Mouse (Mus musculus): ENCODE measurements around the gene Ndufs7. TPM values are rescaled to one million over a fixed set of nuclear protein-coding genes. Genes with fewer than 3 reads are reported as not detected.
A peak's percentile ranks its signal among the peaks of the same experiment; 100 is the strongest.

Ndufs7 gene
- total and polyA plus RNA-seq, 3 experiments, result 154 to 282 (median 222) TPM

- H3K9me3 ChIP-seq (replicated peaks; ENCODE audit: low read length), result no peaks in the 10 kb centered on the region
- peak; percentile 87 for DNase-seq (ENCODE audit: extremely low read depth)
- TF ChIP-seq MAX (IDR thresholded peaks at IDR 0.05; ENCODE audit: low read length) (peak; percentile 50; the same call in 1 of the 2 replicates), GABPA (IDR thresholded peaks at IDR 0.05; ENCODE audit: insufficient replicate concordance, low read depth, low read length) (no peak), EP300 (IDR thresholded peaks at IDR 0.05; ENCODE audit: low read length) (peak; percentile 28; the same call in 1 of the 2 replicates), USF2 (conservative IDR thresholded peaks at IDR 0.05; ENCODE audit: low read depth, low read length) (no peak), MAZ (IDR thresholded peaks at IDR 0.05; ENCODE audit: low read depth, low read length) (peak; percentile 76), JUN (IDR thresholded peaks at IDR 0.05; ENCODE audit: insufficient read depth, low read depth, low read length) (no peak), MEF2A (IDR thresholded peaks at IDR 0.05; ENCODE audit: borderline replicate concordance, low read depth, low read length) (0 out of 2 replicates have a peak, but pooled peaks have one; percentile 31), POLR2AphosphoS2 (IDR thresholded peaks at IDR 0.05; ENCODE audit: low read depth, low read length) (no peak; the same call in 1 of the 2 replicates), ZMIZ1 (IDR thresholded peaks at IDR 0.05; ENCODE audit: low read depth, low read length) (peak; percentile 45; the same call in 1 of the 2 replicates), BHLHE40 (IDR thresholded peaks at IDR 0.05; ENCODE audit: low read depth, low read length) (no peak), PAX5 (IDR thresholded peaks at IDR 0.05; ENCODE audit: low read length) (no peak), IRF4 (IDR thresholded peaks at IDR 0.05; ENCODE audit: low read depth, low read length) (peak; percentile 49; the same call in 1 of the 2 replicates), NELFE (IDR thresholded peaks at IDR 0.05; ENCODE audit: low read depth, low read length) (no peak), SMC3 (IDR thresholded peaks at IDR 0.05; ENCODE audit: low read depth, low read length) (no peak), HCFC1 (IDR thresholded peaks at IDR 0.05; ENCODE audit: low read depth, low read length) (no peak; the same call in 1 of the 2 replicates), RCOR1 (conservative IDR thresholded peaks at IDR 0.05; ENCODE audit: low read depth, low read length) (no peak), KAT2A (IDR thresholded peaks at IDR 0.05; ENCODE audit: insufficient replicate concordance, low read length) (no peak), NRF1 (IDR thresholded peaks at IDR 0.05; ENCODE audit: low read depth, low read length) (peak; percentile 26; the same call in 1 of the 2 replicates), ZNF384 (IDR thresholded peaks at IDR 0.05; ENCODE audit: low read depth, low read length) (no peak), CHD2 (IDR thresholded peaks at IDR 0.05; ENCODE audit: low read length) (peak; percentile 77; the same call in 1 of the 2 replicates), CTCF (conservative IDR thresholded peaks at IDR 0.05 in 1 of 2, IDR thresholded peaks at IDR 0.05 in 1 of 2; ENCODE audit: low read depth in 2 of 2, low read length in 2 of 2) (no peak), JUND (conservative IDR thresholded peaks at IDR 0.05; ENCODE audit: low read depth, low read length) (no peak), UBTF (IDR thresholded peaks at IDR 0.05; ENCODE audit: low read depth, low read length) (0 out of 2 replicates have a peak, but pooled peaks have one; percentile 31), ETS1 (conservative IDR thresholded peaks at IDR 0.05; ENCODE audit: low read depth, low read length) (peak; percentile 48), MAFK (IDR thresholded peaks at IDR 0.05; ENCODE audit: insufficient replicate concordance, low read length) (no peak), ELF1 (IDR thresholded peaks at IDR 0.05; ENCODE audit: low read depth, low read length) (peak; percentile 51), E2F4 (IDR thresholded peaks at IDR 0.05; ENCODE audit: insufficient replicate concordance, low read depth, low read length) (no peak), TCF12 (IDR thresholded peaks at IDR 0.05; ENCODE audit: low read depth, low read length) (peak; percentile 63; the same call in 1 of the 2 replicates), SIN3A (IDR thresholded peaks at IDR 0.05; ENCODE audit: low read length) (peak; percentile 79), MXI1 (IDR thresholded peaks at IDR 0.05; ENCODE audit: low read depth, low read length) (peak; percentile 69), ZKSCAN1 (IDR thresholded peaks at IDR 0.05; ENCODE audit: borderline replicate concordance, low read depth, low read length) (no peak), RAD21 (IDR thresholded peaks at IDR 0.05; ENCODE audit: low read depth, low read length) (no peak; the same call in 1 of the 2 replicates)
- H3K4me1 ChIP-seq (ENCODE audit: control insufficient read depth in 1 of 2, insufficient read depth in 2 of 2), result peaks cover 56 to 83% of the 10 kb centered on the region in 2 experiments
- no peak overlapping the region for H3K4me3 ChIP-seq (replicated peaks in 1 of 3; ENCODE audit: low read depth in 2 of 3, low read length in 2 of 3, poor library complexity in 1 of 3)
- in situ Hi-C loops (cut with MboI; ENCODE audit: low pct_ligation_motif_present, low pct_unique_long_range_greater_than_20kb, low sequenced_read_pairs) (no loop called here), dilution Hi-C loops (cut with MboI; ENCODE audit: extremely low pct_ligation_motif_present, extremely low pct_unique_long_range_greater_than_20kb, low sequenced_read_pairs) (no loop called here)
- H3K27me3 ChIP-seq (replicated peaks), result no peaks in the 10 kb centered on the region
- peak overlapping the region; percentile 33; the same call in 1 of the 2 replicates for H3K9ac ChIP-seq (ENCODE audit: insufficient read depth, low read depth)
- peaks cover 74 to 94% of the 10 kb centered on the region in 2 experiments for H3K36me3 ChIP-seq (replicated peaks in 1 of 2; ENCODE audit: control insufficient read depth in 1 of 2, insufficient read depth in 1 of 2, low read length in 1 of 2)
- H3K79me2 ChIP-seq (replicated peaks; ENCODE audit: control insufficient read depth, extremely low read depth, insufficient read depth, poor library complexity, severe bottlenecking), result no peaks in the 10 kb centered on the region
- peak overlapping the region; percentile 35 for H3K4me2 ChIP-seq (ENCODE audit: insufficient read depth, low read depth, poor library complexity, severe bottlenecking)
- peak overlapping the region; percentile 91 for H3K27ac ChIP-seq (ENCODE audit: insufficient read depth, low read depth)
Observed at GRCm38 (mm10) chr10:80281921-80282371, 33.0 kb downstream of the Ndufs7 start.
